Mouse (Mus musculus): ENCODE measurements around the gene Ank3.

DNA sequence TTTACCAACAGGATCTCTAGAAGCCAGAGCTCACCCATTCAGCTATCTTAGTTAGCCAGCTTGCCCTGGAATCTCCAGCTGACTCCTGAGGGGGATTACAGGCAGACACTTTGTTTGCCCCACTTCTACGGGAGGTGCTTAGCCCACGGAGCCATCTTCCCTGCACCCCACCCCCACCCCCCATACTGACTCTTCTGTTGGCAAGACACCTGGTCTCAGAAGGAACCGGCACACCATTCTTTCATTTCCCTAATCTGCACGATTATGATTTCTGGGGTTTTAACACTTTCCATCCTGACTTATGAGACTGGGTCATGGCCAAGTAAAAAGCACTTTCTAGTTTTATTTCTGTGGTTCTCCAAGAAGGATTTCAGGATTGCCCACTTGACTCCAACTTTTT lies 268.9 kb downstream of the Ank3 start:
- TF ChIP-seq EP300 (IDR thresholded peaks at IDR 0.05; ENCODE audit: low read depth) (no peak), CTCF (IDR thresholded peaks at IDR 0.05; ENCODE audit: low read depth) (no peak)

Data from liver, postnatal 0 days (tissue).